Mouse (Mus musculus): Measurements from ENCODE around the gene Gramd4. TPM values are rescaled to one million over a fixed set of nuclear protein-coding genes. Genes with fewer than 3 reads are reported as not detected.
"Not testable (repeated sequence)": the region's sequence is repeated elsewhere in the genome, so short reads cannot be mapped to it uniquely, and the experiment has no call there.

Gene Gramd4
- total RNA-seq, 2 experiments from 2014 or later, result 32.6 to 32.7 TPM

- peak in 1 of 2 experiments; percentile 33 for DNase-seq
These were observed 59.9 kb downstream of the Gramd4 start for GRCm38 (mm10) chr15:86117115-86118100.

GRCm38 (mm10) chr15:86119186-86119585, 61.7 kb downstream of the Gramd4 start:
- DNase-seq, result no peak

- DNase-seq, result peak; percentile 80 to 89
These were observed 64.9 kb downstream of the Gramd4 start for GRCm38 (mm10) chr15:86122261-86122949.

- DNase-seq, result no peak
These were observed 65.9 kb downstream of the Gramd4 start for GRCm38 (mm10) chr15:86123409-86123808.

GRCm38 (mm10) chr15:86124359-86124758, 66.9 kb downstream of the Gramd4 start:
- peak; percentile 72 to 87 for DNase-seq

- no peak for DNase-seq
These were observed 71.5 kb downstream of the Gramd4 start for GRCm38 (mm10) chr15:86129036-86129435.

- DNase-seq, result no peak
These were observed 73.2 kb downstream of the Gramd4 start for GRCm38 (mm10) chr15:86130657-86131056.

GRCm38 (mm10) chr15:86134941-86135783, 77.7 kb downstream of the Gramd4 start:
- peak; percentile 83 to 96 for DNase-seq

GRCm38 (mm10) chr15:86137638-86138037, 80.1 kb downstream of the Gramd4 start:
- DNase-seq, result peak; percentile 44 to 73

GRCm38 (mm10) chr15:86140323-86140722, 82.8 kb downstream of the Gramd4 start:
- peak; percentile 44 to 76 for DNase-seq

GRCm38 (mm10) chr15:86144577-86144976, 87.1 kb downstream of the Gramd4 start:
- no peak for DNase-seq

- DNase-seq, result no peak
These were observed 87.6 kb downstream of the Gramd4 start for GRCm38 (mm10) chr15:86145046-86145445.

- DNase-seq, result no peak
These were observed 89.4 kb downstream of the Gramd4 start for GRCm38 (mm10) chr15:86146922-86147321.

- DNase-seq, result no peak
These were observed 93.1 kb downstream of the Gramd4 start for GRCm38 (mm10) chr15:86150593-86150992.

- peak in 1 of 2 experiments; percentile 30 for DNase-seq
These were observed 96.0 kb downstream of the Gramd4 start for GRCm38 (mm10) chr15:86153481-86153960.

GRCm38 (mm10) chr15:86156492-86156891, 99.0 kb downstream of the Gramd4 start:
- no peak for DNase-seq

- no peak for DNase-seq
These were observed 101.6 kb downstream of the Gramd4 start for GRCm38 (mm10) chr15:86159093-86159492.

GRCm38 (mm10) chr15:86159719-86160118, 102.2 kb downstream of the Gramd4 start:
- no peak for DNase-seq

GRCm38 (mm10) chr15:86160906-86161305, 103.4 kb downstream of the Gramd4 start:
- DNase-seq, result no peak

GRCm38 (mm10) chr15:86161800-86162199, 104.3 kb downstream of the Gramd4 start:
- not testable (repeated sequence) for DNase-seq

GRCm38 (mm10) chr15:86164718-86165345, 107.3 kb downstream of the Gramd4 start:
- no peak for DNase-seq

All from heart, adult 18-20 months (tissue).